Mouse (Mus musculus) heart, adult 2 months (tissue): ENCODE measurements around the gene Cep63.

ENCODE experiments used
- CTCF ChIP-seq: fragments of 200-600 bp; IDR thresholded peaks from 2 replicates; pipeline ENCODE4 v1.8.1; 2022; ENCODE audit warnings: antibody characterized with exemption, mild to moderate bottlenecking, moderate library complexity
- EP300 ChIP-seq: fragments of 200-500 bp; IDR thresholded peaks from 2 replicates; pipeline ENCODE4 v1.6.1; 2011; ENCODE audit warnings: low read depth, low read length, control low read depth; ENCODE audit not compliant: insufficient read depth
- POLR2A ChIP-seq: fragments of 200-500 bp; IDR thresholded peaks from 2 replicates; pipeline ENCODE4 v1.6.1; 2011; ENCODE audit warnings: mild to moderate bottlenecking, low read depth, low read length, control low read depth; ENCODE audit not compliant: insufficient read depth

DNA sequence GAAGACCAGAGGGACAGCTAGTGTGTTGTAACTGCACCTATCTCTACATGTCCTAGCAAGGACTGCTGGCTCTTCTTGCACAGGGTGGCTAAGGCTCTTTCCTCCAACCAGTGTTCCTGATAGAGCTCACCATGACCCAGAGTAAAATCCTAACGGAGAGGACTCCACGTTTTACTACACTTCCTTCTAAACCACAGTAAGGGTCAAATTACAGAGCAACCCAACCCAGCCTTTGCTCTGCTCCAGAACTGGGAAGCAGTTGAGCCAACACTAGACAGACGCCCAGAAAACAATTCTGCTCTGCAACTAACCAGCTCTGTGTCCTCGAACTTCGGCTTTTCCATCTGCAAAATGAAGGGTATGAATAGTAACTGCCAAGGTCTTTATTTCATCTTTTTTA lies 4.9 kb downstream of the Cep63 start:
- TF ChIP-seq POLR2A (no peak), CTCF (no peak), EP300 (no peak)
